Mouse (Mus musculus) liver, adult 2 months (tissue): ENCODE measurements around the gene Fstl1. TPM values are rescaled to one million over a fixed set of nuclear protein-coding genes. Genes with fewer than 3 reads are reported as not detected.

ENCODE experiments used
- DNase-seq: peaks from one replicate; pipeline ENCODE4 v3.0.0-alpha.2; 2011; ENCODE audit warnings: low read depth, low spot score; ENCODE audit errors: extremely low read depth
- H3K27ac ChIP-seq: fragments of 200-500 bp; replicated peaks from 2 replicates; pipeline ENCODE4 v1.5.1; 2012; ENCODE audit warnings: low read depth, mild to moderate bottlenecking, control low read depth, inconsistent platforms, low read length; ENCODE audit not compliant: insufficient read depth
- H3K27me3 ChIP-seq: fragments of 200-500 bp; 2 replicates; pipeline ENCODE4 v1.6.1; 2012; ENCODE audit warnings: mild to moderate bottlenecking, moderate library complexity, low read length, inconsistent platforms; ENCODE audit not compliant: control insufficient read depth, insufficient read depth
- H3K36me3 ChIP-seq: fragments of 200-500 bp; 2 replicates; pipeline ENCODE4 v1.6.1; 2012; ENCODE audit warnings: low read length, inconsistent platforms; ENCODE audit not compliant: control insufficient read depth, insufficient read depth
- H3K4me1 ChIP-seq: fragments of 200-500 bp; 2 replicates; pipeline ENCODE4 v1.6.1; 2011; ENCODE audit warnings: low read length; ENCODE audit not compliant: control insufficient read depth, insufficient read depth
- H3K4me3 ChIP-seq: fragments of 200-500 bp; 2 replicates; pipeline ENCODE4 v1.5.1; 2011; ENCODE audit warnings: low read depth, mild to moderate bottlenecking, control low read depth, low read length, moderate library complexity; ENCODE audit not compliant: insufficient read depth
- H3K79me2 ChIP-seq: fragments of 200-500 bp; 2 replicates; pipeline ENCODE4 v1.6.1; 2012; ENCODE audit warnings: inconsistent platforms, mild to moderate bottlenecking, low read length, moderate library complexity; ENCODE audit not compliant: control insufficient read depth, insufficient read depth
- H3K9ac ChIP-seq: fragments of 200-500 bp; 2 replicates; pipeline ENCODE4 v1.6.1; 2012; ENCODE audit warnings: low read depth, mild to moderate bottlenecking, control low read depth, inconsistent platforms, low read length
- CTCF ChIP-seq: fragments of 200-500 bp; IDR thresholded peaks from 2 replicates; pipeline ENCODE4 v1.5.1; 2011; ENCODE audit warnings: low read depth, low read length, control low read depth
- POLR2A ChIP-seq: fragments of 200-500 bp; IDR thresholded peaks from 2 replicates; pipeline ENCODE4 v1.6.1; 2011; ENCODE audit warnings: low read length, control low read depth; ENCODE audit not compliant: insufficient read depth; ENCODE audit errors: extremely low read depth
- WGBS: fragments of 180-500 bp; shearing (Covaris S2); methylation state at CpG from one replicate; pipeline ENCODE4 v1.1.7; 2018; 5-methylcytosine and 5-hydroxymethylcytosine counted together
- polyA plus RNA-seq: library from polyadenylated mRNA; depleted of rRNA; stranded (reverse); fragments of >200 nt; gene quantifications from 2 replicates; pipeline ENCODE4 v1.2.3, GENCODE M21; 2012
- total RNA-seq: library from RNA; depleted of rRNA; stranded (reverse); fragments of >200 nt; gene quantifications from 2 replicates; pipeline ENCODE4 v1.2.3, GENCODE M21; 2014

Gene Fstl1
- total and polyA plus RNA-seq, 2 experiments: 1.9 to 4.4 TPM

DNA sequence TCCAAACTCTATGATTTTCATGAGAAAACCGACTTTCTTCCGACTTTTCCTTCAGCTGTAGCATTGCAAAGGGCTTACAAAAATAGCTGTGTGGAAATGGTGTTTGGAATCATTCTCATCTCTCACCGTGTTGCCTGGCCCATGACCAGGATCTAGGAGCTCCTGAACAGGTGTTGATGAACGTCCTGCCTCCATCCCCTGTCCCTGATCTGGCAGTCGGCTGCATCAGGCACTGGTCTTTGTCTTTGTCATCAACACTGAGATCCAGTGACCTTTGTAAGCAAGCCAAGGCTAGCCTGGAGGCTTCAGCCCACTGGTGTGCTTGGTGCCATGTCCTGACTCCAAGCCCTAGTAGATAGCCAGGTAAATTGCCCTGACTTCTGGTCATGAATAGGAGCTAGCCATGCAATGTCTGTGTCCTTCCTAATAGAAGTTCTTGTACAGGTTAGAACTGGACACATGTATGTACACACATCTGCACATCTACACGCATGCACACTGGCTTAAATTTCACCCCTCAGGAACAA, 12.8 kb downstream of the Fstl1 start:
- Histone ChIP-seq H3K27me3 (no peaks in the 10 kb centered on the region), H3K79me2 (no peaks in the 10 kb centered on the region), H3K36me3 (no peaks in the 10 kb centered on the region), H3K4me1 (no peaks in the 10 kb centered on the region; the same call in 1 of the 2 replicates), H3K4me3 (no peak overlapping the region), H3K9ac (no peak overlapping the region), H3K27ac (no peak overlapping the region)
- TF ChIP-seq POLR2A (no peak), CTCF (no peak)
- no peak for DNase-seq
- 75% methylated on average over 6 of the region's 6 CpGs for WGBS

DNA sequence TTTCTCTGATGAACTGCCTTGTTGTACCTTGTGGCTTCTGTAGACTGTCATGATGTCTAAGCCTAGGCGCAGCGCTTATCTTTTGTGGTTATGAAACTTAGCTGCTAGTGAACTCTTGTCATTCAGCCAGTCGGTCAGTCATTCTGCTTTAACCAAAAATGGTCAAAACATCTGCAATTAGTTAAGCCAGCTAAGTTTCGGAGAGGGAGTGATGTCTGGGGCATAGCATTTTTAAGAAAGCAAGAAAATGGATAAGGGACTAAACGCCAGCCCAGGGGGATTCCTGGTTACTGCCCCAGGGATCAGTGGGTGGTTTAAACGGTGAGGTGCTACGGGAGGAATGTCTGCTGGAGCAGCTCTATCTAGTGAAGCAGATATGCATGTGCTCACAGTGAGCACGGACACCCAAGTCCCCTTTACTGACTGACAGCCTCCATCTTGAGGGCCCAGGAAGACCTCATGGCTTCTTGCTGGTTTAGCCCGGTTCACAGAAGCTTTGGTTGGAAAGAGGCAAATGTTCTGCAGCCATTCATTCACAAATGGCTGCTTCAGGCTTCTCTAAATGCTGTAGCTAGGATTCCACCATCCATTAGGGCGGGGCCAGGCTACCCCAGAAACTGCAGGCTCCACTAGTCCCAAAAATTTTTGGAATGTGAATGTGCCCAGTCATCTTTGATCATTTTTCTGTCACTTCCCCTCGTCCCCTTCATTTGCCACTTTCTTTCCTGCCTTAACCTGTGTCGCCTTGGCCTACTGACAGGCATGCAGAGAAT, 13.5 kb downstream of the Fstl1 start:
- Histone ChIP-seq H3K9ac (no peak overlapping the region), H3K36me3 (no peaks in the 10 kb centered on the region), H3K4me1 (no peaks in the 10 kb centered on the region; the same call in 1 of the 2 replicates), H3K27ac (peak overlapping the region; percentile 30; the same call in 1 of the 2 replicates), H3K27me3 (no peaks in the 10 kb centered on the region), H3K4me3 (no peak overlapping the region), H3K79me2 (no peaks in the 10 kb centered on the region)
- TF ChIP-seq POLR2A (no peak), CTCF (no peak)
- peak; percentile 19 for DNase-seq
- 80% methylated on average over 12 of the region's 12 CpGs for WGBS

DNA sequence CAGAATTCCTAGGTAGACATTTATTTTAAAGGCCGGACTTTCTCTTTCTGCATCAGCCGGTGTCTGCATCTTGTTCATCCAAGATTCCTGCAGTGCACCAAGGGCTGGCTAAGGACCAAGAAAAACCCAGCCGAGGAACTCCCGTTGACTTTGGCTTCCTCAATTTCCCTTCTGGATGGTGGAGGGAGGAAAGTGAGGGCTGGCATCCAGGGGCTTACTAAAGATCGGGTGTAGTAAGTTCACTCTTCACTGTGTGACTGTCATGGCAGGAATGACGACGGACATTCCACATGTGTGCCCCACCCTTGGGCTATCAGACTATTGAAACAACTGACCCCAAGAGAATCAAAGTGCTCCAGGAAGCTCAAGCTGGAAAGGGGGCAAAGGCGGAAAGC, 14.1 kb downstream of the Fstl1 start:
- Histone ChIP-seq H3K9ac (no peak overlapping the region), H3K27ac (no peak overlapping the region), H3K4me1 (no peaks in the 10 kb centered on the region; the same call in 1 of the 2 replicates), H3K4me3 (no peak overlapping the region), H3K79me2 (no peaks in the 10 kb centered on the region), H3K36me3 (no peaks in the 10 kb centered on the region), H3K27me3 (no peaks in the 10 kb centered on the region)
- DNase-seq: no peak
- 84% methylated on average over 8 of the region's 8 CpGs for WGBS
- TF ChIP-seq CTCF (no peak), POLR2A (no peak)

GRCm38 (mm10) chr16:37795651-37796150, 19.0 kb downstream of the Fstl1 start:
- no peaks in the 10 kb centered on the region for H3K79me2 ChIP-seq
- H3K4me1 ChIP-seq: no peaks in the 10 kb centered on the region
- no peaks in the 10 kb centered on the region for H3K27me3 ChIP-seq
- no peak overlapping the region for H3K27ac ChIP-seq
- WGBS: 89% methylated on average over 10 of the region's 10 CpGs
- TF ChIP-seq POLR2A: no peak
- no peak for TF ChIP-seq CTCF
- H3K9ac ChIP-seq: no peak overlapping the region
- no peak overlapping the region for H3K4me3 ChIP-seq
- no peak for DNase-seq
- H3K36me3 ChIP-seq: no peaks in the 10 kb centered on the region

- H3K36me3 ChIP-seq: no peaks in the 10 kb centered on the region
- DNase-seq: no peak
- H3K79me2 ChIP-seq: no peaks in the 10 kb centered on the region
- no peaks in the 10 kb centered on the region for H3K27me3 ChIP-seq
- H3K9ac ChIP-seq: no peak overlapping the region
- TF ChIP-seq CTCF: no peak
- no peak for TF ChIP-seq POLR2A
- no peak overlapping the region for H3K4me3 ChIP-seq
- WGBS: 86% methylated on average over 11 of the region's 11 CpGs
- no peak overlapping the region for H3K27ac ChIP-seq
- no peaks in the 10 kb centered on the region for H3K4me1 ChIP-seq
These were observed 19.6 kb downstream of the Fstl1 start for GRCm38 (mm10) chr16:37796270-37796669.

DNA sequence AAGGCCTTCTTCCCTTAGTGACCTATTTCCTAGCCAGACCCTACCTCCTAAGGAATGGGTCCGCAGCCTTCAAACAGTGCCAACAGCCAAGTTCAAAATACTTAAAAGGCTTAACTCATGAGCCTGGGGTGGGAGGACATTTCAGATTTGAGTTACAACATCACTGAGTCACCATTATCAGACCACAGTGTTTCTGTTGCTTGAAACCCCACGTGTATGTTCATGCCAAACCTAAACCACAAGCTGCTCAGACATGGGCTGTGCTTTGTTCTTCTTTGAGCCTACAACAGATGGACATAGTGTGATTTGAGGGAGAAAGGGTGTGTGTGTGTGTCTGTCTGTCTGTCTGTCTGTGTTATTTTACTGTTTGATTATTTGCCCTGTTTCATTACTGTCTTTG, 24.4 kb downstream of the Fstl1 start:
- Histone ChIP-seq H3K9ac (no peak overlapping the region), H3K27me3 (no peaks in the 10 kb centered on the region), H3K4me1 (no peaks in the 10 kb centered on the region), H3K27ac (no peak overlapping the region), H3K79me2 (no peaks in the 10 kb centered on the region), H3K4me3 (no peak overlapping the region), H3K36me3 (no peaks in the 10 kb centered on the region)
- WGBS: 70% methylated on average over 2 of the region's 2 CpGs
- no peak for DNase-seq
- no peak for TF ChIP-seq CTCF
- no peak for TF ChIP-seq POLR2A
